Mouse (Mus musculus): ENCODE results near the gene Ecm1. TPM values are rescaled to one million over a fixed set of nuclear protein-coding genes. Genes with fewer than 3 reads are reported as not detected.

The Ecm1 gene
- polyA plus RNA-seq, 1 experiment from 2014 or later = 178 TPM

- H3K36me3 ChIP-seq (ENCODE audit: insufficient read depth, low read length) = peaks cover 43% of the 10 kb centered on the region
- H3K4me2 ChIP-seq (ENCODE audit: low read length) = no peak overlapping the region
- no peak for ATAC-seq (replicated peaks; ENCODE audit: low FRiP score, low read depth)
- TF ChIP-seq CTCF (IDR thresholded peaks at IDR 0.05; ENCODE audit: low read depth) = no peak
- H3K27me3 ChIP-seq (ENCODE audit: insufficient read depth, low read length) = no peaks in the 10 kb centered on the region
- H3K27ac ChIP-seq = no peak overlapping the region
- no peak overlapping the region for H3K9ac ChIP-seq (ENCODE audit: low read depth, low read length)
- WGBS = 40% methylated on average over 3 of the region's 3 CpGs
- no peaks in the 10 kb centered on the region for H3K9me3 ChIP-seq (replicated peaks; ENCODE audit: low read length)
- no peak for DNase-seq (ENCODE audit: low spot score)
- no peak overlapping the region for H3K4me3 ChIP-seq (replicated peaks; ENCODE audit: low read depth, low read length)
- H3K4me1 ChIP-seq (replicated peaks; ENCODE audit: insufficient read depth, low read length) = no peaks in the 10 kb centered on the region
Observed at GRCm38 (mm10) chr3:95752935-95753334, 13.6 kb upstream of the Ecm1 start.

- Histone ChIP-seq H3K27ac (peak overlapping the region; percentile 82), H3K36me3 (ENCODE audit: insufficient read depth, low read length) (peaks cover 24% of the 10 kb centered on the region; the same call in 1 of the 2 replicates), H3K4me3 (replicated peaks; ENCODE audit: low read depth, low read length) (no peak overlapping the region), H3K4me1 (replicated peaks; ENCODE audit: insufficient read depth, low read length) (peaks cover 13% of the 10 kb centered on the region; the same call in 1 of the 2 replicates), H3K27me3 (ENCODE audit: insufficient read depth, low read length) (no peaks in the 10 kb centered on the region), H3K4me2 (ENCODE audit: low read length) (no peak overlapping the region), H3K9me3 (replicated peaks; ENCODE audit: low read length) (no peaks in the 10 kb centered on the region), H3K9ac (ENCODE audit: low read depth, low read length) (no peak overlapping the region)
- no peak for TF ChIP-seq CTCF (IDR thresholded peaks at IDR 0.05; ENCODE audit: low read depth)
- 57% methylated on average over 8 of the region's 8 CpGs for WGBS
- peak; percentile 62 for ATAC-seq (replicated peaks; ENCODE audit: low FRiP score, low read depth)
- DNase-seq (ENCODE audit: low spot score) = peak; percentile 91
Observed at GRCm38 (mm10) chr3:95740406-95740805, 1.0 kb upstream of the Ecm1 start.

- H3K4me1 ChIP-seq (replicated peaks; ENCODE audit: insufficient read depth, low read length) = 0 out of 2 replicates have a peak, but pooled peaks cover 14% of the 10 kb centered on the region
- DNase-seq (ENCODE audit: low spot score) = no peak
- TF ChIP-seq CTCF (IDR thresholded peaks at IDR 0.05; ENCODE audit: low read depth) = no peak
- H3K27me3 ChIP-seq (ENCODE audit: insufficient read depth, low read length) = no peaks in the 10 kb centered on the region
- H3K4me3 ChIP-seq (replicated peaks; ENCODE audit: low read depth, low read length) = no peak overlapping the region
- ATAC-seq (replicated peaks; ENCODE audit: low FRiP score, low read depth) = no peak
- 0 out of 2 replicates have a peak, but pooled peaks cover 3% of the 10 kb centered on the region for H3K36me3 ChIP-seq (ENCODE audit: insufficient read depth, low read length)
- H3K9me3 ChIP-seq (replicated peaks; ENCODE audit: low read length) = no peaks in the 10 kb centered on the region
- WGBS = 84% methylated on average over 12 of the region's 12 CpGs
- no peak overlapping the region for H3K27ac ChIP-seq
- H3K9ac ChIP-seq (ENCODE audit: low read depth, low read length) = no peak overlapping the region
- no peak overlapping the region for H3K4me2 ChIP-seq (ENCODE audit: low read length)
Observed at GRCm38 (mm10) chr3:95735071-95735670, 4.2 kb downstream of the Ecm1 start.

- ATAC-seq (replicated peaks; ENCODE audit: low FRiP score, low read depth) (no peak), DNase-seq (ENCODE audit: low spot score) (no peak)
- no peak overlapping the region for H3K4me2 ChIP-seq (ENCODE audit: low read length)
- H3K9ac ChIP-seq (ENCODE audit: low read depth, low read length) = no peak overlapping the region
- no peak for TF ChIP-seq CTCF (IDR thresholded peaks at IDR 0.05; ENCODE audit: low read depth)
- no peaks in the 10 kb centered on the region for H3K9me3 ChIP-seq (replicated peaks; ENCODE audit: low read length)
- no peak overlapping the region for H3K27ac ChIP-seq
- 77% methylated on average over 13 of the region's 13 CpGs for WGBS
- H3K36me3 ChIP-seq (ENCODE audit: insufficient read depth, low read length) = 0 out of 2 replicates have a peak, but pooled peaks cover 3% of the 10 kb centered on the region
- no peaks in the 10 kb centered on the region for H3K27me3 ChIP-seq (ENCODE audit: insufficient read depth, low read length)
- H3K4me3 ChIP-seq (replicated peaks; ENCODE audit: low read depth, low read length) = no peak overlapping the region
- H3K4me1 ChIP-seq (replicated peaks; ENCODE audit: insufficient read depth, low read length) = 0 out of 2 replicates have a peak, but pooled peaks cover 6% of the 10 kb centered on the region
Observed at GRCm38 (mm10) chr3:95734092-95734702, 5.2 kb downstream of the Ecm1 start.

- Histone ChIP-seq H3K27me3 (ENCODE audit: insufficient read depth, low read length) (no peaks in the 10 kb centered on the region), H3K4me3 (replicated peaks; ENCODE audit: low read depth, low read length) (no peak overlapping the region), H3K9ac (ENCODE audit: low read depth, low read length) (no peak overlapping the region), H3K4me2 (ENCODE audit: low read length) (no peak overlapping the region), H3K27ac (no peak overlapping the region), H3K4me1 (replicated peaks; ENCODE audit: insufficient read depth, low read length) (0 out of 2 replicates have a peak, but pooled peaks cover 6% of the 10 kb centered on the region), H3K36me3 (ENCODE audit: insufficient read depth, low read length) (0 out of 2 replicates have a peak, but pooled peaks cover 3% of the 10 kb centered on the region), H3K9me3 (replicated peaks; ENCODE audit: low read length) (no peaks in the 10 kb centered on the region)
- 76% methylated on average over 11 of the region's 11 CpGs for WGBS
- TF ChIP-seq CTCF (IDR thresholded peaks at IDR 0.05; ENCODE audit: low read depth) = no peak
- ATAC-seq (replicated peaks; ENCODE audit: low FRiP score, low read depth) (no peak), DNase-seq (ENCODE audit: low spot score) (peak; percentile 25)
Observed at GRCm38 (mm10) chr3:95732744-95733521, 6.4 kb downstream of the Ecm1 start.

- 0 out of 2 replicates have a peak, but pooled peaks cover 3% of the 10 kb centered on the region for H3K36me3 ChIP-seq (ENCODE audit: insufficient read depth, low read length)
- DNase-seq (ENCODE audit: low spot score) (no peak), ATAC-seq (replicated peaks; ENCODE audit: low FRiP score, low read depth) (no peak)
- H3K4me3 ChIP-seq (replicated peaks; ENCODE audit: low read depth, low read length) = no peak overlapping the region
- H3K9ac ChIP-seq (ENCODE audit: low read depth, low read length) = no peak overlapping the region
- no peak overlapping the region for H3K27ac ChIP-seq
- H3K9me3 ChIP-seq (replicated peaks; ENCODE audit: low read length) = no peaks in the 10 kb centered on the region
- TF ChIP-seq CTCF (IDR thresholded peaks at IDR 0.05; ENCODE audit: low read depth) = no peak
- no peaks in the 10 kb centered on the region for H3K27me3 ChIP-seq (ENCODE audit: insufficient read depth, low read length)
- no peak overlapping the region for H3K4me2 ChIP-seq (ENCODE audit: low read length)
- 0 out of 2 replicates have a peak, but pooled peaks cover 6% of the 10 kb centered on the region for H3K4me1 ChIP-seq (replicated peaks; ENCODE audit: insufficient read depth, low read length)
- WGBS = 97% methylated on average over 9 of the region's 9 CpGs
Observed at GRCm38 (mm10) chr3:95732297-95732696, 7.1 kb downstream of the Ecm1 start.

All from kidney, postnatal 0 days (tissue).